Mouse (Mus musculus): ENCODE data around the gene Iqgap2.

DNA sequence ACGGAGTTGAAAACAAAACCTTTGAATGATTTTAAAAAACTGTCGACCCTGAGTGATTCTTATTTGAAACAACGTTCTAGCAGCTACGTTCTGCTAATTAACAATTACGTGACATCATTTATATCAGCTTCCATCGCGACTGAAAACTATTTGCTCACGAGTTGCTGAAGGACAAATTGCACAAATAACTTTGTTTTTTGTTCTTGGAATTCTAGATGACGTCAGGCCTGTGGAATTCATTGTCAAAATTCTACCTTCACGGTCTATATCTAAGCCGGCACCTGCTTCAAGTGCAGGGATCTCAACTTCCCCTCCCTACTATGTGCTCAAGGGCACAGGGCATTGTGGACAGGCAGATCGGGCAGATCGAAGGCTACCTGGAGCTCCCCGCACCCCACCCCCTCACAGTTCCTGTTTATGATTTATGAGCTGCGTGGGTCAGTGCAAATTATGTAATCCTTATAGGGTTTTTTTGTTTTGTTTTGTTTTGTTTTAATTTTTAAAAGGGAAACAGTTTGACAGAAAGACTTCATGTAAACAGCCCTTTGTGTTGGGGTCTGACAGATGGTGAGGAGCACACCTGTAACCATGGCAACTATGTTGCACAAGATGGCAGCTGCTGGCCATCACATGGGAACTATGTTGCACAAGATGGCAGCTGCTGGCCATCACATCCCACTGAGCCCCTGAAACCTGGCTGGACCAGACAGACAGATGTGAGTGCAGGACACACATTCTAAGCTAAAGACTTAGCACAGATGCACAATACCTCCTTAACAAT is 252.2 kb downstream of the Iqgap2 start:
- TF ChIP-seq CTCF (IDR thresholded peaks at IDR 0.05; ENCODE audit: borderline replicate concordance, extremely low read depth, insufficient read depth, insufficient read length), result no peak
- TF ChIP-seq POLR2A (IDR thresholded peaks at IDR 0.05; ENCODE audit: borderline replicate concordance, extremely low read depth, insufficient read depth, insufficient read length, poor library complexity, severe bottlenecking), result no peak

Measured in brain, embryonic 14.5 days (tissue).